Mouse (Mus musculus) kidney, postnatal 36 days (tissue): ENCODE measurements around the gene Hist1h2bh.
"Not testable (repeated sequence)": the region's sequence is repeated elsewhere in the genome, so short reads cannot be mapped to it uniquely, and the experiment has no call there.

Source experiments
- DNase-seq, 2 experiments: peaks; one replicate each; pipeline ENCODE4 v3.0.0; 2021 to 2022; ENCODE audit warnings: mixed read lengths in 2 of 2

Hist1h2bh gene

GRCm38 (mm10) chr13:23573034-23573897, 30.1 kb upstream of the Hist1h2bh start:
- DNase-seq = not testable (repeated sequence)

- no peak for DNase-seq
Measured at GRCm38 (mm10) chr13:23572218-23573033, 29.2 kb upstream of the Hist1h2bh start.

- DNase-seq = not testable (repeated sequence)
Measured at GRCm38 (mm10) chr13:23571504-23572217, 28.5 kb upstream of the Hist1h2bh start.

GRCm38 (mm10) chr13:23571022-23571503, 27.9 kb upstream of the Hist1h2bh start, which contains the start of the genes Hist1h2ae and Hist1h2bg:
Gene Hist1h2ae (minus strand): TSS chr13:23571220.
Gene Hist1h2bg (plus strand): TSS chr13:23571396.
- peak; percentile 46 to 85 for DNase-seq

GRCm38 (mm10) chr13:23570261-23571021, 27.2 kb upstream of the Hist1h2bh start:
- not testable (repeated sequence) for DNase-seq

GRCm38 (mm10) chr13:23564482-23564881, 21.3 kb upstream of the Hist1h2bh start:
- no peak for DNase-seq

GRCm38 (mm10) chr13:23562699-23563462, 19.7 kb upstream of the Hist1h2bh start:
- DNase-seq = peak; percentile 36 to 53

GRCm38 (mm10) chr13:23561883-23562659, 18.9 kb upstream of the Hist1h2bh start, which contains the start of gene Hist1h3e:
Gene Hist1h3e (minus strand): TSS chr13:23562369.
- DNase-seq = peak; percentile 92 to 95

- DNase-seq = not testable (repeated sequence)
Measured at GRCm38 (mm10) chr13:23561531-23561882, 18.3 kb upstream of the Hist1h2bh start.

- not testable (repeated sequence) for DNase-seq
Measured at GRCm38 (mm10) chr13:23560699-23561098, 17.5 kb upstream of the Hist1h2bh start.

GRCm38 (mm10) chr13:23556906-23557305, 13.7 kb upstream of the Hist1h2bh start:
- no peak for DNase-seq

GRCm38 (mm10) chr13:23555839-23556416, 12.7 kb upstream of the Hist1h2bh start:
- DNase-seq = peak; percentile 75 to 89

- peak; percentile 70 to 75 for DNase-seq
Measured at GRCm38 (mm10) chr13:23554925-23555838, 12.0 kb upstream of the Hist1h2bh start.

- DNase-seq = no peak
Measured at GRCm38 (mm10) chr13:23554393-23554792, 11.2 kb upstream of the Hist1h2bh start.

GRCm38 (mm10) chr13:23552962-23553361, 9.8 kb upstream of the Hist1h2bh start, which contains the start of gene Hist1h1d:
Gene Hist1h1d (plus strand): TSS chr13:23553262.
- no peak for DNase-seq

GRCm38 (mm10) chr13:23551931-23552914, 9.0 kb upstream of the Hist1h2bh start:
- no peak for DNase-seq
